Mouse (Mus musculus): ENCODE results near the gene Klhl36. TPM values are rescaled to one million over a fixed set of nuclear protein-coding genes. Genes with fewer than 3 reads are reported as not detected.

Gene Klhl36
- polyA plus RNA-seq, 1 experiment from 2014 or later, result 13.0 TPM

- H3K27ac ChIP-seq (replicated peaks), result peak overlapping the region; percentile 88
- WGBS, result 38% methylated on average over 4 of the region's 4 CpGs
- no peak overlapping the region for H3K4me3 ChIP-seq
- H3K27me3 ChIP-seq (ENCODE audit: low read depth, poor library complexity, severe bottlenecking), result no peaks in the 10 kb centered on the region
- DNase-seq (ENCODE audit: low spot score), result peak; percentile 42
- H3K4me1 ChIP-seq, result peaks cover 92% of the 10 kb centered on the region
- H3K9me3 ChIP-seq (replicated peaks), result no peaks in the 10 kb centered on the region
- H3K36me3 ChIP-seq, result peaks cover 10% of the 10 kb centered on the region
Measured at GRCm38 (mm10) chr8:119827721-119828153, 34.3 kb upstream of the Klhl36 start.

- no peaks in the 10 kb centered on the region for H3K9me3 ChIP-seq (replicated peaks)
- no peaks in the 10 kb centered on the region for H3K27me3 ChIP-seq (ENCODE audit: low read depth, poor library complexity, severe bottlenecking)
- no peak overlapping the region for H3K4me3 ChIP-seq
- peaks cover 100% of the 10 kb centered on the region for H3K4me1 ChIP-seq
- 80% methylated on average over 10 of the region's 10 CpGs for WGBS
- DNase-seq (ENCODE audit: low spot score), result no peak
- H3K27ac ChIP-seq (replicated peaks), result peak overlapping the region; percentile 88
- peaks cover 3% of the 10 kb centered on the region for H3K36me3 ChIP-seq
Measured at GRCm38 (mm10) chr8:119829015-119829414, 33.1 kb upstream of the Klhl36 start.

- Histone ChIP-seq H3K9me3 (replicated peaks) (no peaks in the 10 kb centered on the region), H3K4me3 (no peak overlapping the region), H3K4me1 (peaks cover 100% of the 10 kb centered on the region), H3K27me3 (ENCODE audit: low read depth, poor library complexity, severe bottlenecking) (no peaks in the 10 kb centered on the region), H3K27ac (replicated peaks) (peak overlapping the region; percentile 88), H3K36me3 (peaks cover 8% of the 10 kb centered on the region)
- no peak for DNase-seq (ENCODE audit: low spot score)
- 89% methylated on average over 13 of the region's 13 CpGs for WGBS
Measured at GRCm38 (mm10) chr8:119829420-119829819, 32.6 kb upstream of the Klhl36 start.

- Histone ChIP-seq H3K4me1 (peaks cover 100% of the 10 kb centered on the region), H3K36me3 (peaks cover 14% of the 10 kb centered on the region), H3K4me3 (peak overlapping the region; percentile 25), H3K9me3 (replicated peaks) (no peaks in the 10 kb centered on the region), H3K27me3 (ENCODE audit: low read depth, poor library complexity, severe bottlenecking) (no peaks in the 10 kb centered on the region), H3K27ac (replicated peaks) (peak overlapping the region; percentile 88)
- 52% methylated on average over 16 of the region's 16 CpGs for WGBS
- peak; percentile 64 for DNase-seq (ENCODE audit: low spot score)
Measured at GRCm38 (mm10) chr8:119829870-119830580, 32.0 kb upstream of the Klhl36 start.

GRCm38 (mm10) chr8:119830589-119830988 lies 31.5 kb upstream of the Klhl36 start:
- peaks cover 99% of the 10 kb centered on the region for H3K4me1 ChIP-seq
- 60% methylated on average over 7 of the region's 7 CpGs for WGBS

GRCm38 (mm10) chr8:119831336-119831995 lies 30.6 kb upstream of the Klhl36 start:
- no peak for DNase-seq (ENCODE audit: low spot score)
- no peaks in the 10 kb centered on the region for H3K27me3 ChIP-seq (ENCODE audit: low read depth, poor library complexity, severe bottlenecking)
- H3K4me3 ChIP-seq, result peak overlapping the region; percentile 41; the same call in 1 of the 2 replicates
- H3K9me3 ChIP-seq (replicated peaks), result no peaks in the 10 kb centered on the region
- H3K36me3 ChIP-seq, result peaks cover 26% of the 10 kb centered on the region
- 65% methylated on average over 20 of the region's 20 CpGs for WGBS
- H3K27ac ChIP-seq (replicated peaks), result peak overlapping the region; percentile 88
- H3K4me1 ChIP-seq, result peaks cover 99% of the 10 kb centered on the region

More at GRCm38 (mm10) chr8:119830589-119830988, 31.5 kb upstream of the Klhl36 start:
- H3K9me3 ChIP-seq (replicated peaks), result no peaks in the 10 kb centered on the region
- peaks cover 19% of the 10 kb centered on the region for H3K36me3 ChIP-seq
- H3K27me3 ChIP-seq (ENCODE audit: low read depth, poor library complexity, severe bottlenecking), result no peaks in the 10 kb centered on the region
- H3K27ac ChIP-seq (replicated peaks), result peak overlapping the region; percentile 88
- DNase-seq (ENCODE audit: low spot score), result peak; percentile 44
- H3K4me3 ChIP-seq, result peak overlapping the region; percentile 25

GRCm38 (mm10) chr8:119832101-119832617 lies 29.9 kb upstream of the Klhl36 start:
- 83% methylated on average over 7 of the region's 7 CpGs for WGBS
- no peak for DNase-seq (ENCODE audit: low spot score)
- Histone ChIP-seq H3K27ac (replicated peaks) (peak overlapping the region; percentile 88), H3K27me3 (ENCODE audit: low read depth, poor library complexity, severe bottlenecking) (no peaks in the 10 kb centered on the region), H3K9me3 (replicated peaks) (no peaks in the 10 kb centered on the region), H3K4me1 (peaks cover 99% of the 10 kb centered on the region), H3K36me3 (peaks cover 33% of the 10 kb centered on the region), H3K4me3 (peak overlapping the region; percentile 41)

- Histone ChIP-seq H3K27me3 (ENCODE audit: low read depth, poor library complexity, severe bottlenecking) (no peaks in the 10 kb centered on the region), H3K27ac (replicated peaks) (peak overlapping the region; percentile 88), H3K4me3 (peak overlapping the region; percentile 41), H3K36me3 (peaks cover 36% of the 10 kb centered on the region), H3K9me3 (replicated peaks) (no peaks in the 10 kb centered on the region), H3K4me1 (peaks cover 99% of the 10 kb centered on the region)
- DNase-seq (ENCODE audit: low spot score), result peak; percentile 73
- 12% methylated on average over 5 of the region's 5 CpGs for WGBS
Measured at GRCm38 (mm10) chr8:119832931-119833330, 29.1 kb upstream of the Klhl36 start.

- DNase-seq (ENCODE audit: low spot score), result no peak
- Histone ChIP-seq H3K9me3 (replicated peaks) (no peaks in the 10 kb centered on the region), H3K4me1 (peaks cover 99% of the 10 kb centered on the region), H3K36me3 (peaks cover 36% of the 10 kb centered on the region), H3K27ac (replicated peaks) (no peak overlapping the region), H3K27me3 (ENCODE audit: low read depth, poor library complexity, severe bottlenecking) (no peaks in the 10 kb centered on the region), H3K4me3 (no peak overlapping the region)
- WGBS, result 87% methylated on average over 6 of the region's 6 CpGs
Measured at GRCm38 (mm10) chr8:119834676-119835075, 27.4 kb upstream of the Klhl36 start.

GRCm38 (mm10) chr8:119835270-119835669 lies 26.8 kb upstream of the Klhl36 start:
- Histone ChIP-seq H3K4me1 (peaks cover 99% of the 10 kb centered on the region), H3K36me3 (peaks cover 36% of the 10 kb centered on the region), H3K27ac (replicated peaks) (no peak overlapping the region), H3K9me3 (replicated peaks) (no peaks in the 10 kb centered on the region), H3K4me3 (no peak overlapping the region), H3K27me3 (ENCODE audit: low read depth, poor library complexity, severe bottlenecking) (no peaks in the 10 kb centered on the region)
- no peak for DNase-seq (ENCODE audit: low spot score)
- 90% methylated on average over 5 of the region's 5 CpGs for WGBS

GRCm38 (mm10) chr8:119836831-119837230 lies 25.2 kb upstream of the Klhl36 start:
- 81% methylated on average over 4 of the region's 4 CpGs for WGBS
- no peak for DNase-seq (ENCODE audit: low spot score)
- H3K9me3 ChIP-seq (replicated peaks), result no peaks in the 10 kb centered on the region
- H3K36me3 ChIP-seq, result peaks cover 36% of the 10 kb centered on the region
- 0 out of 2 replicates have a peak, but pooled peaks cover 5% of the 10 kb centered on the region for H3K27me3 ChIP-seq (ENCODE audit: low read depth, poor library complexity, severe bottlenecking)
- H3K4me1 ChIP-seq, result peaks cover 98% of the 10 kb centered on the region
- peak overlapping the region; percentile 69; the same call in 1 of the 2 replicates for H3K4me3 ChIP-seq
- peak overlapping the region; percentile 86 for H3K27ac ChIP-seq (replicated peaks)

GRCm38 (mm10) chr8:119837553-119838071 lies 24.5 kb upstream of the Klhl36 start:
- H3K4me1 ChIP-seq, result peaks cover 96% of the 10 kb centered on the region
- H3K4me3 ChIP-seq, result peak overlapping the region; percentile 69
- H3K36me3 ChIP-seq, result peaks cover 36% of the 10 kb centered on the region
- H3K27ac ChIP-seq (replicated peaks), result peak overlapping the region; percentile 86
- no peaks in the 10 kb centered on the region for H3K9me3 ChIP-seq (replicated peaks)
- DNase-seq (ENCODE audit: low spot score), result no peak
- 60% methylated on average over 10 of the region's 10 CpGs for WGBS
- H3K27me3 ChIP-seq (ENCODE audit: low read depth, poor library complexity, severe bottlenecking), result 0 out of 2 replicates have a peak, but pooled peaks cover 7% of the 10 kb centered on the region
